Mouse (Mus musculus) T-helper 2 cell (primary cell): ENCODE measurements around the gene Mob1b.

Experiments
- in situ Hi-C: fragments of 300-600 bp; cut with MboI, MseI; formaldehyde crosslinking; loops from one replicate; pipeline ENCODE4 v1.15.1; 2025; ENCODE audit warnings: high pct_unique_total_duplicates

The Mob1b gene

GRCm38 (mm10) chr5:88720116-88721002 is at the start of gene Mob1b:
Mob1b (plus strand) TSS chr5:88720855.
- in situ Hi-C loops, result no loop called here

- in situ Hi-C loops, result loop anchor here (10.0 kb wide), 1 partner anchor 110 kb away; the partner anchor contains the start of gene Rufy3
These were observed 45.8 kb upstream of the Mob1b start for GRCm38 (mm10) chr5:88674703-88675442.

GRCm38 (mm10) chr5:88675443-88676387 is 44.9 kb upstream of the Mob1b start, which contains the start of gene Grsf1:
Grsf1 (minus strand) TSS chr5:88676171.
- in situ Hi-C loops, result loop anchor here (10.0 kb wide), 1 partner anchor 111 kb away; the partner anchor contains the start of gene Rufy3

- in situ Hi-C loops, result loop anchor here (10.0 kb wide), 1 partner anchor 114 kb away; the partner anchor contains the start of gene Rufy3
These were observed 41.7 kb upstream of the Mob1b start for GRCm38 (mm10) chr5:88678929-88679328.

- in situ Hi-C loops, result loop anchor here (10.0 kb wide), 1 partner anchor 115 kb away; the partner anchor contains the start of gene Rufy3
These were observed 41.3 kb upstream of the Mob1b start for GRCm38 (mm10) chr5:88679341-88679740.

- in situ Hi-C loops, result no loop called here
These were observed 40.1 kb upstream of the Mob1b start for GRCm38 (mm10) chr5:88680567-88680966.

GRCm38 (mm10) chr5:88683706-88684105 is 36.9 kb upstream of the Mob1b start:
- in situ Hi-C loops, result no loop called here

GRCm38 (mm10) chr5:88684226-88684625 is 36.4 kb upstream of the Mob1b start:
- in situ Hi-C loops, result no loop called here

- in situ Hi-C loops, result loop anchor here (5.0 kb wide), 1 partner anchor 82 kb away; no protein-coding TSS in a partner anchor
These were observed 35.3 kb upstream of the Mob1b start for GRCm38 (mm10) chr5:88685306-88685705.

GRCm38 (mm10) chr5:88685745-88686299 is 34.8 kb upstream of the Mob1b start:
- in situ Hi-C loops, result loop anchor here (5.0 kb wide), 1 partner anchor 81 kb away; no protein-coding TSS in a partner anchor

- in situ Hi-C loops, result loop anchor here (5.0 kb wide), 1 partner anchor 79 kb away; no protein-coding TSS in a partner anchor
These were observed 32.7 kb upstream of the Mob1b start for GRCm38 (mm10) chr5:88687996-88688406.

GRCm38 (mm10) chr5:88688583-88689187 is 32.0 kb upstream of the Mob1b start:
- in situ Hi-C loops, result loop anchor here (5.0 kb wide), 1 partner anchor 79 kb away; no protein-coding TSS in a partner anchor

GRCm38 (mm10) chr5:88689279-88689938 is 31.2 kb upstream of the Mob1b start:
- in situ Hi-C loops, result loop anchor here (5.0 kb wide), 1 partner anchor 78 kb away; no protein-coding TSS in a partner anchor

GRCm38 (mm10) chr5:88690681-88691505 is 29.8 kb upstream of the Mob1b start:
- in situ Hi-C loops, result loop anchor here (5.0 kb wide), 1 partner anchor 56 kb away; no protein-coding TSS in a partner anchor

- in situ Hi-C loops, result loop anchor here (5.0 kb wide), 1 partner anchor 56 kb away; no protein-coding TSS in a partner anchor
These were observed 29.1 kb upstream of the Mob1b start for GRCm38 (mm10) chr5:88691506-88692095.

GRCm38 (mm10) chr5:88692586-88692985 is 28.1 kb upstream of the Mob1b start:
- in situ Hi-C loops, result loop anchor here (5.0 kb wide), 1 partner anchor 55 kb away; no protein-coding TSS in a partner anchor

- in situ Hi-C loops, result loop anchor here (5.0 kb wide), 1 partner anchor 54 kb away; no protein-coding TSS in a partner anchor
These were observed 27.6 kb upstream of the Mob1b start for GRCm38 (mm10) chr5:88693057-88693456.

GRCm38 (mm10) chr5:88697291-88697690 is 23.4 kb upstream of the Mob1b start:
- in situ Hi-C loops, result no loop called here
